Mouse (Mus musculus): ENCODE results near the gene Slc16a13.

GRCm38 (mm10) chr11:70230239-70230727, 9.4 kb upstream of the Slc16a13 start:
- TF ChIP-seq CTCF (IDR thresholded peaks at IDR 0.05; ENCODE audit: low read depth), result peak; percentile 99
- TF ChIP-seq EP300 (IDR thresholded peaks at IDR 0.05; ENCODE audit: low read depth), result no peak

All from liver, embryonic 14.5 days (tissue).